ENCODE assay signal across 26 mouse cellular contexts in genomic region chr11:43011941-43012340, GRCm38 (mm10). TPM values are rescaled to one million over a fixed set of nuclear protein-coding genes. Genes with fewer than 3 reads are reported as not detected.
DNase-seq lines count a peak whose midpoint lies in the region; ATAC-seq and TF ChIP-seq lines count a peak whose summit lies in the region.
"Had no signal": no experiment of that assay in that cellular context is flagged by ENCODE, and none has a peak within 500 bp of the region (broad histone marks: within the 10 kb centered on the region; RNA-seq: fewer than 3 reads in every experiment).

No protein-coding gene starts in this region.

- DNase-seq in forebrain, embryonic 11.5 days (ENCODE audit: low spot score) = no peak
- no peak for DNase-seq in midbrain, embryonic 10.5 days (ENCODE audit: low spot score)
- DNase-seq in brain, embryonic 14.5 days (ENCODE audit: low read depth) = peak; percentile 20
- DNase-seq in hindbrain, postnatal 0 days (ENCODE audit: low spot score) = no peak
- DNase-seq: adrenal gland, postnatal 36 days; cerebellum, adult 8-10 months; gastrocnemius, postnatal 10 days; heart, adult 18-20 months; heart, postnatal 36 days; kidney, adult 9 months; kidney, postnatal 4 days; left cerebral cortex, postnatal 4 days; liver; thymus, adult 2 months had no signal

- no peak overlapping the region for H3K4me3 ChIP-seq in forebrain, embryonic 15.5 days
- H3K4me3 ChIP-seq in forebrain, embryonic 11.5 days (ENCODE audit: low read depth, low read length) = no peak overlapping the region
- H3K4me3 ChIP-seq in midbrain, embryonic 13.5 days (replicated peaks) = no peak overlapping the region
- H3K4me3 ChIP-seq in midbrain, embryonic 10.5 days = no peak overlapping the region
- no peak overlapping the region for H3K4me3 ChIP-seq in hindbrain, postnatal 0 days (ENCODE audit: low read length)
- no peak overlapping the region for H3K4me3 ChIP-seq in kidney, embryonic 16.5 days (ENCODE audit: low read length)
- H3K4me3 ChIP-seq: erythroblast, embryonic 14.5 days had no signal

- no peak for ATAC-seq in forebrain, embryonic 15.5 days (replicated peaks)
- no peak for ATAC-seq in forebrain, embryonic 11.5 days (replicated peaks; ENCODE audit: low FRiP score)
- ATAC-seq in midbrain, embryonic 13.5 days = no peak
- peak; percentile 40; the same call in 1 of the 2 replicates for ATAC-seq in hindbrain, postnatal 0 days
- no peak for ATAC-seq in kidney, embryonic 16.5 days (ENCODE audit: low FRiP score, low TSS enrichment)
- ATAC-seq: lung, postnatal 0 days had no signal

- H3K27me3 ChIP-seq in forebrain, embryonic 15.5 days = no peaks in the 10 kb centered on the region
- H3K27me3 ChIP-seq in forebrain, embryonic 11.5 days (ENCODE audit: control insufficient read depth, insufficient read depth, low read length) = no peaks in the 10 kb centered on the region
- no peaks in the 10 kb centered on the region for H3K27me3 ChIP-seq in midbrain, embryonic 13.5 days
- H3K27me3 ChIP-seq in midbrain, embryonic 10.5 days (ENCODE audit: low read depth, poor library complexity, severe bottlenecking) = no peaks in the 10 kb centered on the region
- H3K27me3 ChIP-seq in hindbrain, postnatal 0 days (ENCODE audit: insufficient read depth, low read length) = no peaks in the 10 kb centered on the region
- no peaks in the 10 kb centered on the region for H3K27me3 ChIP-seq in kidney, embryonic 16.5 days (ENCODE audit: insufficient read depth, low read length)
- H3K27me3 ChIP-seq: CH12.LX had no signal

- TF ChIP-seq CTCF in brain, embryonic 14.5 days (IDR thresholded peaks at IDR 0.05; ENCODE audit: borderline replicate concordance, extremely low read depth, insufficient read depth, insufficient read length) = no peak
- TF ChIP-seq CTCF in hindbrain, postnatal 0 days (IDR thresholded peaks at IDR 0.05; ENCODE audit: low read depth) = no peak

- 85% methylated on average over 2 of the region's 2 CpGs for WGBS in forebrain, embryonic 15.5 days
- 82% methylated on average over 2 of the region's 2 CpGs for WGBS in forebrain, embryonic 11.5 days
- 82% methylated on average over 2 of the region's 2 CpGs for WGBS in midbrain, embryonic 13.5 days
- WGBS in midbrain, embryonic 10.5 days = 84% methylated on average over 2 of the region's 2 CpGs
- 52% methylated on average over 2 of the region's 2 CpGs for WGBS in hindbrain, postnatal 0 days
- WGBS in kidney, embryonic 16.5 days = 93% methylated on average over 2 of the region's 2 CpGs

- no peak for TF ChIP-seq POLR2A in brain, embryonic 14.5 days (IDR thresholded peaks at IDR 0.05; ENCODE audit: borderline replicate concordance, extremely low read depth, insufficient read depth, insufficient read length, poor library complexity, severe bottlenecking)

- H3K4me2 ChIP-seq in forebrain, embryonic 15.5 days (replicated peaks) = no peak overlapping the region
- no peak overlapping the region for H3K4me2 ChIP-seq in forebrain, embryonic 11.5 days (ENCODE audit: low read depth, low read length, severe bottlenecking)
- H3K4me2 ChIP-seq in midbrain, embryonic 13.5 days (replicated peaks) = no peak overlapping the region
- H3K4me2 ChIP-seq in hindbrain, postnatal 0 days (ENCODE audit: low read depth, low read length) = no peak overlapping the region
- H3K4me2 ChIP-seq in kidney, embryonic 16.5 days (replicated peaks; ENCODE audit: low read depth, low read length) = no peak overlapping the region

- H3K9ac ChIP-seq in forebrain, embryonic 15.5 days (replicated peaks) = no peak overlapping the region
- no peak overlapping the region for H3K9ac ChIP-seq in forebrain, embryonic 11.5 days (ENCODE audit: low read length)
- H3K9ac ChIP-seq in midbrain, embryonic 13.5 days (replicated peaks) = no peak overlapping the region
- no peak overlapping the region for H3K9ac ChIP-seq in hindbrain, postnatal 0 days (replicated peaks; ENCODE audit: low read length)
- H3K9ac ChIP-seq in kidney, embryonic 16.5 days (replicated peaks; ENCODE audit: low read length) = no peak overlapping the region

- peaks cover 4% of the 10 kb centered on the region; the same call in 1 of the 2 replicates for H3K4me1 ChIP-seq in forebrain, embryonic 15.5 days
- H3K4me1 ChIP-seq in forebrain, embryonic 11.5 days (replicated peaks; ENCODE audit: control insufficient read depth, insufficient read depth, low read length) = no peaks in the 10 kb centered on the region
- peaks cover 6% of the 10 kb centered on the region; the same call in 1 of the 2 replicates for H3K4me1 ChIP-seq in midbrain, embryonic 13.5 days (replicated peaks)
- no peaks in the 10 kb centered on the region for H3K4me1 ChIP-seq in midbrain, embryonic 10.5 days
- H3K4me1 ChIP-seq in hindbrain, postnatal 0 days (ENCODE audit: insufficient read depth, low read length) = no peaks in the 10 kb centered on the region
- no peaks in the 10 kb centered on the region for H3K4me1 ChIP-seq in kidney, embryonic 16.5 days (ENCODE audit: insufficient read depth, low read length)

- H3K36me3 ChIP-seq in forebrain, embryonic 15.5 days = no peaks in the 10 kb centered on the region
- H3K36me3 ChIP-seq in forebrain, embryonic 11.5 days (ENCODE audit: control insufficient read depth, insufficient read depth, low read length) = no peaks in the 10 kb centered on the region
- H3K36me3 ChIP-seq in midbrain, embryonic 13.5 days = no peaks in the 10 kb centered on the region
- H3K36me3 ChIP-seq in midbrain, embryonic 10.5 days = no peaks in the 10 kb centered on the region
- H3K36me3 ChIP-seq in hindbrain, postnatal 0 days (ENCODE audit: insufficient read depth, low read length) = no peaks in the 10 kb centered on the region
- H3K36me3 ChIP-seq in kidney, embryonic 16.5 days (ENCODE audit: insufficient read depth, low read length) = no peaks in the 10 kb centered on the region

- H3K9me3 ChIP-seq in forebrain, embryonic 15.5 days = no peaks in the 10 kb centered on the region
- no peaks in the 10 kb centered on the region for H3K9me3 ChIP-seq in forebrain, embryonic 11.5 days (ENCODE audit: control insufficient read depth, low read length)
- H3K9me3 ChIP-seq in midbrain, embryonic 13.5 days = no peaks in the 10 kb centered on the region
- no peaks in the 10 kb centered on the region for H3K9me3 ChIP-seq in midbrain, embryonic 10.5 days (replicated peaks)
- H3K9me3 ChIP-seq in hindbrain, postnatal 0 days (ENCODE audit: low read length) = no peaks in the 10 kb centered on the region
- no peaks in the 10 kb centered on the region for H3K9me3 ChIP-seq in kidney, embryonic 16.5 days (ENCODE audit: low read length)

- peak overlapping the region; percentile 39 for H3K27ac ChIP-seq in forebrain, embryonic 15.5 days (replicated peaks)
- no peak overlapping the region for H3K27ac ChIP-seq in forebrain, embryonic 11.5 days (ENCODE audit: low read depth, low read length)
- H3K27ac ChIP-seq in midbrain, embryonic 13.5 days = peak overlapping the region; percentile 68
- H3K27ac ChIP-seq in midbrain, embryonic 10.5 days (replicated peaks) = no peak overlapping the region
- H3K27ac ChIP-seq in hindbrain, postnatal 0 days = peak overlapping the region; percentile 41; the same call in 1 of the 2 replicates
- no peak overlapping the region for H3K27ac ChIP-seq in kidney, embryonic 16.5 days (ENCODE audit: low read length)

RNA-seq across cellular contexts. Expression of gene Gm9972, which starts 23.6 kb away (rescaled TPM):
- polyA plus RNA-seq in forebrain, embryonic 15.5 days (2015; fragmentation: Nextera tagmentation; extraction: Ambion mirVana) = not detected in 2 replicates
- polyA plus RNA-seq in forebrain, embryonic 11.5 days (2014; fragmentation: Nextera tagmentation; extraction: Ambion mirVana) = not detected in 2 replicates
- not detected in 2 replicates for polyA plus RNA-seq in midbrain, embryonic 13.5 days (2015; fragmentation: Nextera tagmentation; extraction: Ambion mirVana)
- not detected in 2 replicates for polyA plus RNA-seq in midbrain, embryonic 10.5 days (2016; fragmentation: Nextera tagmentation; extraction: Ambion mirVana)
- not detected in 2 replicates for polyA plus RNA-seq in brain, embryonic 14.5 days (2012; rRNA removed)
- not detected in 2 replicates for total RNA-seq in hindbrain, postnatal 0 days (2014; rRNA removed)
- polyA plus RNA-seq in hindbrain, postnatal 0 days (2015; fragmentation: Nextera tagmentation; extraction: Ambion mirVana) = not detected in 2 replicates
- polyA plus RNA-seq in kidney, embryonic 16.5 days (2015; fragmentation: Nextera tagmentation; extraction: Ambion mirVana) = 0.33 TPM in 1 of 2 replicates, not detected in the other
- total RNA-seq: adrenal gland, postnatal 36 days; CH12.LX; gastrocnemius, postnatal 10 days; heart, adult 18-20 months; heart, postnatal 36 days; left cerebral cortex, adult 18-20 months; left cerebral cortex, postnatal 4 days; MEL; neutrophil, adult 5-6 weeks had no signal
- polyA plus RNA-seq: erythroblast, embryonic 14.5 days; heart, embryonic 14.5 days; intestine, embryonic 14.5 days; liver, embryonic 16.5 days; lung, postnatal 0 days; thymus, adult 2 months had no signal

Comparison
In these comparisons a context has a peak if more than half of its experiments do, and no peak if none do; other contexts are left out.
1. H3K27ac ChIP-seq: peak in forebrain, embryonic 15.5 days (single experiment), midbrain, embryonic 13.5 days (single experiment) and hindbrain, postnatal 0 days (single experiment); none in forebrain, embryonic 11.5 days (single experiment), midbrain, embryonic 10.5 days (single experiment) and kidney, embryonic 16.5 days (single experiment).